Mouse (Mus musculus): ENCODE measurements around the gene Sugp1. TPM values are rescaled to one million over a fixed set of nuclear protein-coding genes. Genes with fewer than 3 reads are reported as not detected.
"Not testable (repeated sequence)": the region's sequence is repeated elsewhere in the genome, so short reads cannot be mapped to it uniquely, and the experiment has no call there.

Gene Sugp1
- total RNA-seq, 2 experiments from 2014 or later, result 50.0 to 54.7 TPM

GRCm38 (mm10) chr8:70041885-70042546 lies 597 bp upstream of the Sugp1 start:
- no peak for DNase-seq (ENCODE audit: low spot score in 2 of 2)

GRCm38 (mm10) chr8:70043996-70044395 lies 1.4 kb downstream of the Sugp1 start:
- DNase-seq (ENCODE audit: low spot score in 2 of 2), result no peak

- DNase-seq (ENCODE audit: low spot score in 2 of 2), result no peak
These were observed 7.0 kb downstream of the Sugp1 start for GRCm38 (mm10) chr8:70049662-70050061.

GRCm38 (mm10) chr8:70050434-70050833 lies 7.8 kb downstream of the Sugp1 start:
- not testable (repeated sequence) for DNase-seq (ENCODE audit: low spot score in 2 of 2)

- DNase-seq (ENCODE audit: low spot score in 2 of 2), result no peak
These were observed 15.1 kb downstream of the Sugp1 start for GRCm38 (mm10) chr8:70057721-70058120.

GRCm38 (mm10) chr8:70071836-70072440 lies 29.3 kb downstream of the Sugp1 start:
- no peak for DNase-seq (ENCODE audit: low spot score in 2 of 2)

- DNase-seq (ENCODE audit: low spot score in 2 of 2), result peak; percentile 41 to 60
These were observed 29.9 kb downstream of the Sugp1 start, which contains the start of gene Tm6sf2 for GRCm38 (mm10) chr8:70072441-70073069. Gene Tm6sf2, plus strand, starts transcription at chr8:70072924.

- DNase-seq (ENCODE audit: low spot score in 2 of 2), result no peak
These were observed 30.5 kb downstream of the Sugp1 start for GRCm38 (mm10) chr8:70073120-70073519.

GRCm38 (mm10) chr8:70073682-70074081 lies 31.1 kb downstream of the Sugp1 start:
- no peak for DNase-seq (ENCODE audit: low spot score in 2 of 2)

GRCm38 (mm10) chr8:70081976-70082375 lies 39.4 kb downstream of the Sugp1 start:
- DNase-seq (ENCODE audit: low spot score in 2 of 2), result no peak

GRCm38 (mm10) chr8:70083285-70083684 lies 40.7 kb downstream of the Sugp1 start, which contains the start of gene Hapln4:
Gene Hapln4, plus strand, starts transcription at chr8:70083457.
- peak in 1 of 2 experiments; percentile 48 for DNase-seq (ENCODE audit: low spot score in 2 of 2)

GRCm38 (mm10) chr8:70084191-70085065 lies 41.8 kb downstream of the Sugp1 start:
- DNase-seq (ENCODE audit: low spot score in 2 of 2), result no peak

GRCm38 (mm10) chr8:70086151-70086550 lies 43.5 kb downstream of the Sugp1 start:
- no peak for DNase-seq (ENCODE audit: low spot score in 2 of 2)

- no peak for DNase-seq (ENCODE audit: low spot score in 2 of 2)
These were observed 44.6 kb downstream of the Sugp1 start for GRCm38 (mm10) chr8:70087237-70087636.

- peak; percentile 71 to 82 for DNase-seq (ENCODE audit: low spot score in 2 of 2)
These were observed 45.4 kb downstream of the Sugp1 start for GRCm38 (mm10) chr8:70087836-70088650.

- DNase-seq (ENCODE audit: low spot score in 2 of 2), result no peak
These were observed 46.8 kb downstream of the Sugp1 start for GRCm38 (mm10) chr8:70089296-70089960.

GRCm38 (mm10) chr8:70092786-70093185 lies 50.2 kb downstream of the Sugp1 start:
- DNase-seq (ENCODE audit: low spot score in 2 of 2), result no peak

- DNase-seq (ENCODE audit: low spot score in 2 of 2), result no peak
These were observed 56.7 kb downstream of the Sugp1 start for GRCm38 (mm10) chr8:70099276-70099675.

- DNase-seq (ENCODE audit: low spot score in 2 of 2), result no peak
These were observed 57.6 kb downstream of the Sugp1 start for GRCm38 (mm10) chr8:70100241-70100640.

GRCm38 (mm10) chr8:70104506-70104905 lies 61.9 kb downstream of the Sugp1 start:
- DNase-seq (ENCODE audit: low spot score in 2 of 2), result peak in 1 of 2 experiments; percentile 45
